Mouse (Mus musculus): Measurements from ENCODE around the gene Sgpp1.
"Not testable (repeated sequence)": the region's sequence is repeated elsewhere in the genome, so short reads cannot be mapped to it uniquely, and the experiment has no call there.

The Sgpp1 gene

DNA sequence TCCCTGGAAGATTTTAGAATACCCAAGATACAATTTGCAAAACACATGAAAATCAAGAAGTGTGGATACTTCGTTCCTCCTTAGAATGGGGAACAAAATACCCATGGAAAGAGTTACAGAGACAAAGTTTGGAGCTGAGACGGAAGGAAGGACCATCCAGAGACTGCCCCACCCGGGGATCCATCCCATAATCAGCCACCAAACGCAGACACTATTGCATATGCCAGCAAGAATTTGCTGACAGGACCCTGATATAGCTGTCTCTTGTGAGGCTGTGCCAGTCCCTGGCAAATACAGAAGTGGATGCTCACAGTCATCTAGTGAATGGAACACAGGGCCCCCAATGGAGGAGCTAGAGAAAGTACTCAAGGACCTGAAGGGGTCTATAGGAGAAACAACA, 51.5 kb downstream of the Sgpp1 start:
- DNase-seq = not testable (repeated sequence)

DNA sequence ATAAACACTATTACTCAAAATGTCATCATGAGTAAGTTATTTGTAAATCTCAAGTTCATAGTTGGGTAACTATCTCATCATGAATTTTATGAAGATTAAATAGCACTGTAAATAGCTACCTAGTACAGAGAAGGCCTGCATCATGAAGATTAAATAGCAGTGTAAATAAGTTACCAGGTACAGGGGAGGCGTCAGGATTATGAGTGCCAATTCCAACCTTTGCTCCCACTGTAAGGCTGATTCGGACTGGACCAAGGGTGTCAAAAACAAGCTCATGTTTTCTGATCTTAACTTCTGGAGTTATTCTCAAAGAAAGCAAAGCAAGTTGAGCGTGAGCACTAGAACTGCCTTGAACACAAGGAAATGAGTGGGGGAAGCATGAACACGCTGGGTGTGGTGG, 51.9 kb downstream of the Sgpp1 start:
- DNase-seq = no peak

DNA sequence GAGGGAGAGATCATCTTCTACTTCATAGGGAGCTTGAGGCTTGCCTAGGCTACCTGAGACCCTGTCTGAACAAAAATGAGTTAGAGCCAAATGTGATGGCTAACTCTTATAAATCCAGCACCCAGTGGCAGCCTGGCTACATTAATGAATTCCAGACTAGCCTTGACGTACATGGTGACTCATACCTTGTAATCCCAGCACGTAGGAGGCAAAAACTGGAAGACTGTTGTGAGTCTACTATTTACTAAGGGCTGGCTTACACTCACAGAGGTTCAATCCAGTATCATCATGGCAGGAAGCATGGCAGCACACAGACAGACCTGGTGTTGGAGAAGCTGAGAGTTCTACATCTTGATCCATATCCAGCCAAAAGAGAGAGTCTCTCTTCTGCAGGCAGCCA, 52.7 kb downstream of the Sgpp1 start:
- no peak for DNase-seq

DNA sequence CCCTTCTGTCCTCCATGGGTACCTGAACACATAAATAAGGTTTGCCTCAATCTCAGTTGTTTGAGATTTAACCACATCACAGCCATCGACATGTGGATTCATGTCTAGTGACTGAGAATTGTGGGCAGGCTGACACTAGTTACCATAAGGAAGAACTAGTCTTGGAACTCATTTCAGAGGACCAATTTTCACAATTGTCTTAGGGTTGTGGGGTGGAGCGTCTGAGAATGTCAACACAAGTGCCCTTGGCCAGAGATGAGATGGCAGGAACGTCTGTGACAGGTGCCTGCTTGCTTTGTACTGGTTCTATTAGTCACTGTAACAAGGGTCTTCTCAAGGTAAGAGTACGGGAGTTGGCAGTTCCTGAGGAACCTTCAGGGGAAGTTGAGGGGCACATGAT, 54.4 kb downstream of the Sgpp1 start:
- no peak for DNase-seq

DNA sequence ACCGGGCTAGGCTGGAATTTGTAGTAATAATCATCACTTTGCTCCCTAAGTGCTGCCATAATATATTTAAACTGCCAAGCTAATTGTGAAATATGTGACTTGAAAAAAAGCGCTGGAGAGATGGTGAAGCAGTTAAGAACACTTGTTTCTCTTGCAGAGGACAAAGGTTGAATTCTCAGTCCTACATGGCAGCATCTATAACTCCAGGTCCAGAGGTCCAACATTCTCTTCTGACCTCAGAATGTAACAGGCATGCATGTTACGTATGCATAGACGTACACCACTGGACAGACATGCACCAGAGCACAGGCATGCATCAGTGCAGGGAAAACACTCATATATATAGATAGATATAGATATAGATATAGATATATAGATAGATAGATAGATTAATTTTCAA, 57.1 kb downstream of the Sgpp1 start:
- DNase-seq = no peak

DNA sequence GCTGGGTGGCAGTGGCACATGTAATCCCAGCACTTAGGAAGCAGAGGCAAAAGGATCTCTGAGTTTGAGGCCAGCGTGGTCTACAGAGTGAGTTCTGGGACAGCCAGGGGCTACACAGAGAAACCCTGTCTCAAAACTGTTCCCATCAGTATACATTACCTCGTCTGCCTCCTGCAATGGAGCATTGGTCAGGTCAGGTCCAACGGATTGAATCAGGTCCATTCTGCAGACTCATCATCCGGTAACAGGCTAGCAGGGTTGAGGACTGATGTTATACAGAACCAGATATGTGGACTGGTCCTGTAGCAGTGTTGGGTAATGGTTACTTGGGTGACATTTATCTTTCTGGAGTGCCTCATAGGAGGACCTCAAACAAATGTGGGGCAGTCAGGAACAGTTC, 62.9 kb downstream of the Sgpp1 start:
- no peak for DNase-seq

DNA sequence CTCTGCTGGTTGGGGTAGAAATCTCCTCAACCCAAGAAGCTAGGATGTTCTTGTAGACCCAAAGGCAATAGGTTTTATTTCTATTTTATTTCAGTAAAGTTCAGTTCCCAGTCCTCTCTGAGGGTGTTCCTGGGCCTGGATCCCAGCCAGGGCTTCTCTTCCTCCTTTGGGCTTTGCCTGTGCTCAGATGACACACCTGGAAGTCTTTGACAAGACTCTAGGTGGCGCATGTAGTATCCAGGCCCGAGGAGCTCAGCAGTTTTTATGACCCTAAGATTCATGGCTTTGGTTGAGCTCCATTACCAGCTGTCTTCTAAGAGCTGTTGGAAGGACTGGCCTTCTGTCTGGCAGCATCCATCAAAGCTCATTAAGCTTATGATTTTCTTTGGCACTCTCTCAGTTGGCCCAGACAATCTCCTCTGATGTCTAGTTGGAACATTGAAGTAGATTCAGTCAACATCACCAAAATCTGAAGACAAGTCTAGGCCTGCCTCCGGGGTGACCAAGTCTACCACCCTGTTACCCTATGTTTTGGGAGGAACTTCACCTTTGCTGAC, 63.7 kb downstream of the Sgpp1 start:
- peak; percentile 25 for DNase-seq

DNA sequence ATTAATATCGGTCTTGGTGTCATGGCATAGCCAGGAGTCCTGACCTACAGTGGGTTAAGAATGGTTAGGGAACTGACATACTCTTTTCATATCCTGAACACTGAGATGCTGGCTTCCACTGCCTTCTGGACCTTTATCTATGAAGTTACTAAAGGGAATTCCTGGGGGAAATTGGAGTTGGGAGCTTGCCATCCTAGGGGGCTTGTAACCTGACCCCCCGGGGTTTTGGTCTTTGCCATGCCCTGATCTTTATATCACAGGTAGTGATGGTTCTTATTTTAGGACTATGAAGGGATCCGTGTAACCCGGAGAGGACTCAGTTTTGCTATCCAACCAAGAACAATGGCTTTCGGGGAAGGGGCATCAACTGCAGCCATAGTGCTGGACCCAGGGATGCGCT, 64.9 kb downstream of the Sgpp1 start:
- DNase-seq = peak; percentile 64

DNA sequence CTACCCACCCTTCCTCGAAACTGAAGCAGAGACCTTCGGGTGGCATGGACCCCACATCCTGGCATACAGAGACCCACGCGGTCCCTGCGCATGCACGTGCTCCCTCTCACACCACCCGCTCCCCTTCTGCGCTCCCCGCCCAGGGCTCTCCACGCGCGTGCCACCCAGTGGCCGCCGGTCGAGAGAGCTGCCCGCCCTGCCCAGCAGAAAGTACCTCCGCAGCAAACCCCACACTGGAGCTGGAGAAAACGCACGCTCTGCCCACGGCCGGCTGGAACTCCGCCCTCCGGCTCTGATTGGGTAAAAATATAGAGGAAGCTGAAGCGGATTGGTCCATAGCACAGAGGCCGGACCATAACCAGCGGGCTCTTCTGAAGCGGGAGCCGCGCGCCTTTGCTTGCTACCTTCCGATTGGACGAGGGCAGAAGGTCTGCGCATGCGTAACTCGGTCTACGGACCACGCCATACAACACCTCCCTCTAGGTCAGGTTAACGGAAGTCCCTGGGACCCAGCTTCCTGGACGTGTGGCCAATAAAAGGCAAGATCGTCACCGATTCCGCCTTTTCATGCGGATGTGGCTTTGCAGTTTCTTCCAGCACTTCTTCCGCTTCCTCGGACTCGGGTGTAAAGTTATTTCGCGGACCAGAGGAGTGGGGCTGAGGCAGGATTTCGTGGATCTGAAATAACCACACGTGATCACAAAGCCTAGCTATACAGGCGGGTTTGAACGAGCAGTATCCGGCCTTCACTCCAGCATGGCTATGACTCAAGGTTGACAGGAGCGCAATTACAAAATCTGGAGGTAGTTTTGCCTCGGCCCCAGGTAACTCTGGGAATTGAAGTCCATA, 66.0 kb downstream of the Sgpp1 start, which contains the start of gene Wdr89:
Gene Wdr89 (minus strand): TSS at position 280 of the 849 bp plus-strand sequence.
- DNase-seq = peak; percentile 100

DNA sequence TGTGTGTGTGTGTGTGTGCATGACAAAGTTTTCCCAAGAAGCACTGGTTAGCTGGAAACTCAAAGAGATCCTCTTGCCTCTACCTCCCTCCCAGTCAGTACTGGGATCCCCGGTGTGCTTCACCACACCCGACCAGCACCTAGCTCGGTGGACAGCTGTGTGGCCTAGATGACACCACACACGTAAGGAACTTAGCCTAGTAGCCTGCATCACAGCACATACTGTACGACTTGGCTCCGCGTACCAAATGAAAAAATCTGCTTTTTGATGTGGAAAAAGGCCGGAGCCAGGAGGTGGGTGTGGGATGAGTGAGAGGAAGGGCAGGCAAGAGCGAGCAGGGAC, 66.6 kb downstream of the Sgpp1 start:
- no peak for DNase-seq

DNA sequence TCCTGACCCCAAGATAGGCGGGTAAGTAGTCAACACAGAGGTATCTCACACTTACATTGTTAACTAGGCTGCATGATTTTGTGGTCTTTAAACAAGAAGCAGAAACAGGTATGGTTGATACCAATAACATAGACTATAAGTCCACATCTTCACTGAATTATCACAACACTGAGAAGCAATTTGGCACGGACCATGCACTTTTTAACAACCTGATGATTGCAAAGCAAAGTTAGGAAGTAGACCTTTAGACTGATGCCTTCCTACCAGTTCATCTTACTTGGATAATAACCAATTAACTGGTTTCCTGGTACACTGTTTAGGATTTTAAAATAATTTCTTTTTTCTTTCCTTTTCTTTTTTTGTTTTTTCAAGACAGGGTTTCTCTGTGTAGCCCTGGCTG, 67.3 kb downstream of the Sgpp1 start:
- DNase-seq = peak; percentile 16

DNA sequence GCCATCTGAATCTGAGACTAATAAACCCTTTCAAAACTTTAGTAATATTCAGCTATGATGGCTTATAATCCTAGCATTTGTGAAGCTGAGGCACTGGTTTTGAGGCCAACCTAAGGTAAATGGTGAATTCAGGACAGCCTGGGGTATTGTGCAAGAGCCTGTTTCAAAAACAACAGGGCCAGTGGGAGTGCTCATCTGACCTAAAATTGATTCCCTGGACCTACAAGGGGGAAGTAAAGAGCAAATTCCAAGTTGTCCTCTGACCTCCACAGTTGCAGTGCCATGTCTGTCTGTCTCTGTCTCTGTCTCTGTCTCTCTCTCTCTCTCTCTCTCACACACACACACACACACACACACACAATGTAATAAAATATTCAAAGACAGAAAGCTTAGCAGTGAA, 68.6 kb downstream of the Sgpp1 start:
- no peak for DNase-seq

DNA sequence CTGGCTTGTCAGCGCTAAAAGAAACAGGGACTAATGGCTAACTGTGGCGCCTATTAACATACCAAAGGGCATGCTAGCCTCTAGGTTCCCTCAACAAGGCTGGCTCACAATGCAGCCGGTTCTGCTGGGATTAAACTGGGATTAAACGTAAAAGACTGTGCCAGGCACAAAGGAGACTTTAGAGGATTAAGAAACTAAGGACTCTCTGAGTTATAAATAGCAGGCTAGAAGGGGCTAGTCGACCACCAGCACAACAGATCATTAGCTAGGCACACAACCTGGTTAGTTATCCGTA, 71.1 kb downstream of the Sgpp1 start:
- no peak for DNase-seq
